In the genomic region with DNA sequence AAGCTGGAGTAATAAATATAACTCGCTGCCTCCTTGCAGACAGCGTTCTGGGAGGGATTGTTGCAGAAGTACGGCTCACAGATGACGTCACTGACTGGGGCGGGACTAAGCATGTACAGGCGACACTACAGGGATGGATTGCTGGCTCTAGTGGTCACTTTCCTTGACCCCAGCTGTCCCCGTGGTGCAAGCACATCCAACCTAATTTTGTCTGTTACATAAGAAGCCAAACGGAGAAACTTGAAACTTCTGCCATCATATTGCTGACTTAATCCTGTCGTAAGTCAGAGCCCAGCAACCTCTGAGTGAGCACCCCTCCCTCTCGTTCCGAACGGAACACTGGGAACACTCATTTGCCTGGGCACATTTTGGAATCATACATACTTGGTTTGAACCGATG, we compare ENCODE assay signal across 8 mouse cellular contexts. TPM values are rescaled to one million over a fixed set of nuclear protein-coding genes. Genes with fewer than 3 reads are reported as not detected.
DNase-seq lines count a peak whose midpoint lies in the region; ATAC-seq and TF ChIP-seq lines count a peak whose summit lies in the region.

No protein-coding gene starts in this region.

- ATAC-seq in liver, postnatal 0 days = peak; percentile 64
- ATAC-seq in neural tube, embryonic 13.5 days (ENCODE audit: low read depth) = 0 out of 2 replicates have a peak, but pooled peaks have one; percentile 66

- no peak for TF ChIP-seq POLR2A in cerebellum, adult 2 months (IDR thresholded peaks at IDR 0.05; ENCODE audit: borderline replicate concordance, insufficient read depth, low read length)

- no peak for TF ChIP-seq EP300 in liver, postnatal 0 days (IDR thresholded peaks at IDR 0.05; ENCODE audit: low read depth)

- peak; percentile 70 for DNase-seq in Muller cell, postnatal 12 days (ENCODE audit: inconsistent ontology term)
- DNase-seq in cerebellum, adult 2 months = peak; percentile 39 to 47
- peak; percentile 68 for DNase-seq in forelimb bud, embryonic 11.5 days (ENCODE audit: low read depth, low spot score)
- peak; percentile 58 to 69 for DNase-seq in heart, postnatal 36 days
- DNase-seq in layer of hippocampus, adult 18-20 months (ENCODE audit: low spot score in 2 of 2) = peak; percentile 2 to 53
- peak; percentile 69 for DNase-seq in liver, postnatal 0 days
- DNase-seq in thymus, postnatal 4 days = peak; percentile 50

- no peak overlapping the region for H3K9ac ChIP-seq in liver, postnatal 0 days (replicated peaks)
- 0 out of 2 replicates have a peak overlapping the region, but pooled peaks have one; percentile 31 for H3K9ac ChIP-seq in neural tube, embryonic 13.5 days

- H3K4me3 ChIP-seq in cerebellum, adult 2 months (replicated peaks; ENCODE audit: insufficient read depth, low read depth, low read length) = peak overlapping the region; percentile 25
- no peak overlapping the region for H3K4me3 ChIP-seq in liver, postnatal 0 days (ENCODE audit: low read depth, low read length)
- peak overlapping the region; percentile 35 for H3K4me3 ChIP-seq in neural tube, embryonic 13.5 days

- no peaks in the 10 kb centered on the region for H3K27me3 ChIP-seq in cerebellum, adult 2 months (ENCODE audit: control insufficient read depth, insufficient read depth, low read length)
- H3K27me3 ChIP-seq in liver, postnatal 0 days (ENCODE audit: insufficient read depth, low read length) = no peaks in the 10 kb centered on the region
- no peaks in the 10 kb centered on the region for H3K27me3 ChIP-seq in neural tube, embryonic 13.5 days

- intact Hi-C loops in heart, postnatal 36 days (cut with DNase I) = no loop called here

- H3K36me3 ChIP-seq in liver, postnatal 0 days (replicated peaks; ENCODE audit: insufficient read depth, low read length) = no peaks in the 10 kb centered on the region
- H3K36me3 ChIP-seq in neural tube, embryonic 13.5 days = no peaks in the 10 kb centered on the region

- H3K4me2 ChIP-seq in liver, postnatal 0 days (ENCODE audit: low read depth, low read length) = peak overlapping the region; percentile 53
- peak overlapping the region; percentile 55 for H3K4me2 ChIP-seq in neural tube, embryonic 13.5 days

- H3K9me3 ChIP-seq in liver, postnatal 0 days (ENCODE audit: low read length) = no peaks in the 10 kb centered on the region
- no peaks in the 10 kb centered on the region for H3K9me3 ChIP-seq in neural tube, embryonic 13.5 days

- H3K27ac ChIP-seq in cerebellum, adult 2 months (ENCODE audit: insufficient read depth, low read length) = no peak overlapping the region
- H3K27ac ChIP-seq in liver, postnatal 0 days (ENCODE audit: low read depth) = no peak overlapping the region
- H3K27ac ChIP-seq in neural tube, embryonic 13.5 days (replicated peaks) = no peak overlapping the region

- 5% methylated on average over 13 of the region's 13 CpGs for WGBS in cerebellum, adult 2 months
- 30% methylated on average over 13 of the region's 13 CpGs for WGBS in liver, postnatal 0 days (ENCODE audit: insufficient replicate concordance)
- 26% methylated on average over 13 of the region's 13 CpGs for WGBS in neural tube, embryonic 13.5 days

- no peaks in the 10 kb centered on the region for H3K4me1 ChIP-seq in cerebellum, adult 2 months (ENCODE audit: control insufficient read depth, insufficient read depth, low read length)
- peaks cover 4% of the 10 kb centered on the region; the same call in 1 of the 2 replicates for H3K4me1 ChIP-seq in liver, postnatal 0 days (ENCODE audit: insufficient read depth)
- peaks cover 6% of the 10 kb centered on the region for H3K4me1 ChIP-seq in neural tube, embryonic 13.5 days (replicated peaks)

- no peak for TF ChIP-seq CTCF in cerebellum, adult 2 months (IDR thresholded peaks at IDR 0.05; ENCODE audit: borderline replicate concordance, insufficient read depth, low read depth, low read length)
- no peak for TF ChIP-seq CTCF in liver, postnatal 0 days (IDR thresholded peaks at IDR 0.05; ENCODE audit: low read depth)

RNA-seq across cellular contexts. Expression of a gene that starts 52.1 kb away (rescaled TPM):
- polyA plus RNA-seq in cerebellum, adult 2 months (2012; rRNA removed) = 124 TPM in 2 replicates
- 100 to 1,000 TPM; 145 TPM for total RNA-seq in heart, postnatal 36 days (2021)
- 100 to 1,000 TPM; 288 to 300 TPM for total RNA-seq in layer of hippocampus, adult 18-20 months (2021)
- polyA plus RNA-seq in liver, postnatal 0 days (2015; fragmentation: Nextera tagmentation; extraction: Ambion mirVana) = 104 and 107 TPM in 2 replicates
- 262 and 298 TPM in 2 replicates for polyA plus RNA-seq in neural tube, embryonic 13.5 days (2015; fragmentation: Nextera tagmentation; extraction: Ambion mirVana)
